Mouse (Mus musculus): ENCODE data around the gene Gm20532.

Gene Gm20532

DNA sequence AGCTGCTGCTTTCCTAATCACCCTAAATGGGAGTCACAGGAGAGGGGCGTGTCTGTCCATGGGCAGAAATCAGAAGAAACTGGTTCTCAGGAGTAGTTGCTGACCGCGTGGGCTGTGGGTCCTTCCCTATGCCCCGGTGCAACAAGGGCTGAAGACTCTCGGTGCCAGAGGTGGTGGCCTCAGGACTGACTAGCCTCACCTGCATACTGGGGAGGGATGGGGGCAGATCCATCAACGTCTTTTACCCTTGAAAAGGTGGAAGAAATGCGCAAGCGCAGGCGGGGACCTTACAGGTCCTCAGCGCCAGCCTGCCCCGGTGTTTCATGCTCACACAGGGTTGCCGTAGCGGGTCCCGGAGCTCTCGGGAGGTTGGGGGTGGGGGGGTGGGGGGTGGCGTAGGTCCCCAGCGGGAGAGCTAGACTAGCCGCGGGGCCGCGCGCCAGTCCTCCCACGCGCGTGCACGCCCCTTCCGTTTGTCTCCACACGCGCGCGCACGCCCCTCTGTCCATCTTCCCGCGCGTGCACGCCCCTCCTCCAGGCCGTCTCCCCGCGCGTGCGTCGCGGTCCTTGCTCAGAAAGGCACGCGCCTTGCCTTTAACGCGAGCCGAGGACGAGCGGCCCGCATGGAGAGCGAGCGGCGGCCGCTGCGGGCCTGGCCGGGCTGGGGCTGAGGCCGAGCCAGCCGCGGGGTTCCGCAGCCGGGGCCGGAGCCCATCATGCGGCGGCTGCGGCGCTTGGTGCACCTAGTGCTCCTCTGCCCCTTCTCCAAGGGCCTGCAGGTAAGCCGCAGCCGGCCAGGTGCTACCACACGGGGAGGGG is 41.7 kb downstream of the Gm20532 start, which contains the start of gene Fam69b:
Gene Fam69b (plus strand): TSS at position 537 of the 819 bp plus-strand sequence.
- DNase-seq, result peak; percentile 79

DNA sequence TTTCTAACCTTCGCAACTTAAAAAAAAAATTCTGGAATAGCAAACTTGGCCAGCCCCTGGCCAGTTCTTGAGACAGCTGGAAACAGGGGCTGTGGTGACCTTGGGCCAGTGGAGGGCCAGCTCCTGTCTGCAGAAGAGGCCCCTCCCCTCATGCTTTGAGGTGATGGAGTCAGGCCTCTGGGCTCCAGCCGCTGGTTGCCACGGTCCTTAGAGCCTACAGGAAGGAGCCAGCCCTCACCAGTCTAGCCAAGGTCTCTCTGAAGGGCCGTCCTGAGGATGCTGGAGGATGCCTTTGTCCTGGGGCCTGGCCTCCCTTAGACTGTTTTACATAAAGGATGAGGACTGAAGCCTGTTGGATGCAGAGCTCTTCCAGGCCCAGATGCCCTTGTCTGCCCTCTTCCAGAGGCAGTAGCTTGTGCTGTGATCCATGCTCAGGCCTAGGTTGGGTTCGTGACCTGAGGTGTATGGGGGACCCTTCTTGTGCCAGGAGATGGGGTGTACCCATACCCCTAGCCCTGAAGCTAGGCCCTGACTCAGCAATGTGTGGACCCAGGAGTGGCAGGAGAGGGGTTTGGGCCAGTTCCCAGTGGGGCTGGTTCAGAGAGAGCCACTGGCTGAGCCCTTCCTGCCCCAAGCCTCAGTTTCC is 42.5 kb downstream of the Gm20532 start:
- DNase-seq, result no peak

DNA sequence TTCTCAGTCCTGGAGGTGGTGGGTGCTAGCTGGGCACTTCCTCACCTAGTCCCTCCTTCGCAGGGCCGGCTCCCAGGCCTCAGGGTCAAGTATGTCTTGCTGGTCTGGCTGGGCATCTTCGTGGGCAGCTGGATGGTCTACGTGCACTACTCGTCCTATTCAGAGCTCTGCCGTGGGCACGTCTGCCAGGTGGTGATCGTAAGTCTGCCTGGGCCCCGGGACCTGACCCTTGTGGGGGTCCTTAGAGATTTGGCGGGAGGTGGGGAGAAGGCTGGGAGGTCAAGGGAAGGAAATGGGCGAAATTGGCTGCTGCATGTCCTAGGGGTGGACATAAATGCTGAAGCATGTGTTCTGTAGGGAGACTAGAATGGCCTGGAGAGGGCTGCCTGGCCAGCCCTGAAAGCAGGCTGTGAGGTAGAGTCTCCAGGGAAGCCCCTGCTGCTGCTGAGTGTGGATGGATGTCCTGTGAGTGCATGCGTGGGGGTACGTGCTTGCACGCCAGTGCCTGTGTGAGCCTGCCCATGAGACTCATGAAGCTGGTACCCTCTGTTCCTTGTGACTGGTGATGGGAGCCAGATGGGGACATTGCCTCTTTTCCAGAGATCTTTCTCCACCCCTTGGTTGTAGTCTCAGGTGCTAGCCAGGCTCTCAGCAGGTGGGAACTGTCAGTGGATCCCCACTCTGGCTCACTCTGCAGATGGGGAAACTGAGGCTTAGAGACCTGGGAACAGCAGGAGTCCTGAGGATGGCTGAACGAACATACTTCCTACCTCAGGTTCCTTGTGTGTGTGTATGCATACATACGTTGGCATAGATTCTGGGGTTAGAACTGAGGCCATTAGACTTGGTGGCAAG is 46.3 kb downstream of the Gm20532 start:
- no peak for DNase-seq

DNA sequence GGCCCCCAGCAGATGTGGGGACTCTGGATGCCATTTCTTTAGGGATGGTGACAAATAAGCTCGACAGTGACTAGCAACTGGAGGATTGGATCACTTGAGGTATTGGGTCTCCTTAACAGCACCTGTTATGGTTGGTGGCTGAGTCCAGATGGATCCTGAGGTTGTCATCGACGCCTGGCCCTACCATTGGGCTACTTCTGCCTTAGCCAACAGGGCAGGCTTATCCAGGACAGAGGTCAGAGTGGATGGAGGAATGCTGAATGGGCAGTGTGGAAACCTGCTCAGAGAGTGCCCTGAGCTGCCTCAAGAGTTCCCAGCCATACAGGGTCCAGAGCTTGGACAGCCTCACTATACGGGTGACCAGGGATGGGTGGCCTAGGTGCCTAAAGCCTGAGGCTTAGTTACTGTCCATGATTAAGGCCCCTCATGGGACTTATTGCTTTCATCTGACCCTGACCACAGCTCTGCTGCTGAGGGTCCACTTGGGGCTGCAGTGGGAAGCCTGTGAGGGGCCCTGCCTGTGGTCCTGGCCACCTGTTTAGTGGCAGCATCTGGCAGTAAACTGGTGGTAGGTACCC is 47.6 kb downstream of the Gm20532 start:
- DNase-seq, result no peak

DNA sequence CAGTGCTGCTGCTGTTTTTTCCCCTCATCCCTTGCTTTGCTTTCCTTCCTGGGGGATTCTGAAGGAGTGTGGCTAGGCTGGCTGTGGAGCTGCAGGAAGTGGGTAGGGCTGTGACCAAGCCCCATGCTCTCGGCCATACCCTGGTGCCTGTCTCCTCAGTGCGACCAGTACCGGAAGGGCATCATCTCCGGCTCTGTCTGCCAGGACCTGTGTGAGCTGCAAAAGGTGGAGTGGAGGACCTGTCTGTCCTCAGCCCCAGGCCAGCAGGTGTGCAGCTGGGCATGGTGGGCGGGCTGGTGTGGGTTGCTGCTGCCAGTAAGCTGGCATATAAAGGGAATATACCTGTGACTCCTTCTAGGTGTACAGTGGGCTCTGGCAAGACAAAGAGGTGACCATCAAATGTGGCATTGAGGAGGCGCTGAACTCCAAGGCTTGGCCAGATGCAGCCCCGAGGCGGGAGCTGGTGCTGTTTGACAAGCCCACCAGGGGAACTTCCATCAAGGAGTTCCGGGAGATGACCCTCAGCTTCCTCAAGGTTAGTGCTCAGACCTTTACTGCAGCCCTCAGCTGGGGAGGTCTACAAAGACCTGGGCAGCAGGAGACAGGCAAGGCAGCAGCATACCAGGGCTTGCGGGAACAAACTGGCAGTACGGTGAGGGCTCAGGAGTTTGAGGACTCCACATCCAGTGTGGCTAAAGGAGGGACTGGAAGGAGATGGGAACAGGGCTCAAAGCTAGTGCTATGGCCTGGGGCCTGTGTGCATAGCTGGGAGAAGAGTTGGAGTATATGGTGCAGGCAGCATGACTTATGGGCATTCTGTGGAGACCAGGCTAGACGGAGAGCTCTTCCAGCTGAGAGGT is 48.4 kb downstream of the Gm20532 start:
- DNase-seq, result no peak

DNA sequence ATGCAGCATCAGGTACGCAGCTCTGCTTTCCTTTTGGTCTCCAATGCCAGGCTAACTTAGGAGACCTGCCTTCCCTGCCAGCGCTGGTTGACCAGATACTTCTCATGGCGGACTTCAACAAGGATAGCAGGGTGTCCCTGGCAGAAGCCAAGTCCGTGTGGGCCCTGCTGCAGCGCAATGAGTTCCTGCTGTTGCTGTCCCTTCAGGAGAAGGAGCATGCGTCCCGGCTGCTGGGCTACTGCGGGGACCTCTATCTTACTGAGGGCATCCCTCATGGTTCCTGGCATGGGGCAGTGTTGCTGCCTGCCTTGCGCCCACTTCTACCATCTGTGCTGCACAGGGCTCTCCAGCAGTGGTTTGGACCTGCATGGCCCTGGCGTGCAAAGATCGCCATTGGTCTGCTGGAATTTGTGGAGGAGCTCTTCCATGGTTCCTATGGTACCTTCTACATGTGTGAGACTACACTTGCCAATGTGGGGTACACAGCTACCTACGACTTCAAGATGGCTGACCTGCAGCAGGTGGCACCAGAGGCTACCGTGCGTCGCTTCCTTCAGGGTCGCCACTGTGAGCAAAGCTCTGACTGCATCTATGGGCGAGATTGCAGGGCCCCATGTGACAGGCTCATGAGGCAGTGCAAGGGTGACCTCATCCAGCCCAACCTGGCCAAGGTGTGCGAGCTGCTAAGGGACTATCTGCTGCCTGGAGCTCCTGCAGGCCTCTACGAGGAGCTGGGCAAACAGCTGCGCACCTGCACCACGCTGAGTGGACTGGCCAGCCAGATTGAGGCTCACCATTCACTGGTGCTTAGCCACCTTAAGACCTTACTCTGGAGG is 49.3 kb downstream of the Gm20532 start:
- no peak for DNase-seq

DNA sequence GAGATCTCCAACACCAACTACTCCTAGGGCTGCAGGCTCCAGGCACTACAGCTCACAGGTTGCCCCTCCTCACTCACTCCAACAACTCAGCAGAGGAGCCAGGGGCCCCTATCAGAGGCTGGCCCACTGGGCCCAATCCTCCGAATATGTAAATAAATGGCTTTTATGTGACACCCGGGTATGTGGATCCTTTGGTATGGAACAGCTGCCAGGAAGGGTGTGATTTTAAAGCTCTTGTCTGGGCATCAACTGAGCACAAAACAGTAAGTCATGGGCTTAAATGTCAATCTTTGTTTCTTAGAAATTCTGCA is 49.8 kb downstream of the Gm20532 start:
- DNase-seq, result no peak

DNA sequence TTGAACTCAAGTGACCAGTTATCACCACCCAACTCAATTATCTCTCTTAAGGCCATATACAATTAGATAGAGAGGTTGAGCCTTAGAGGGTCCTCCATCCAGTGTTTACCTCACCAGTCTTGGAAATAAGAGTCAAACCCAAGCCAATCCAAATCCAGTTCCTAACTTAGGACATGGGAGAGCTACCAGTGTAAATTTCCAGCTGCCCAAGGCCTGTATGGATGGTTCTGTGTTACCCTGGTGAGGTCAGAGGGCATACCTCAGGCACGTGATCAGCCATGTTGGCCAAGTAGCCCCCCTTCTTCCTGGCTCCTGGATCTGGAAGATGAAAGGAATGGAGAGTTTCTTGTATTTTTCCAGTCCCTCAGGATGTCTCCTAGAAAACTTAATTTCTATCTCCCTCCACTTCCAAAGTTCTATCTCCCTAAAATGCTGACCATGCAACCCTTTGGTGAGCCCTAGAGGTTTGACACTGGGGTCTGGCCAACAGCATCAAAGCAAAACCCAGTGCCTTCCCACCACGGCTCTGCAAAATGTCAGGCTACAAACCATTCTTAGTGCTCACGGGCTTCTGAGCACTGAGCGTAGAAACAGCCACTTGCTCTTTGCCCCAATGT is 51.0 kb downstream of the Gm20532 start:
- DNase-seq, result no peak

DNA sequence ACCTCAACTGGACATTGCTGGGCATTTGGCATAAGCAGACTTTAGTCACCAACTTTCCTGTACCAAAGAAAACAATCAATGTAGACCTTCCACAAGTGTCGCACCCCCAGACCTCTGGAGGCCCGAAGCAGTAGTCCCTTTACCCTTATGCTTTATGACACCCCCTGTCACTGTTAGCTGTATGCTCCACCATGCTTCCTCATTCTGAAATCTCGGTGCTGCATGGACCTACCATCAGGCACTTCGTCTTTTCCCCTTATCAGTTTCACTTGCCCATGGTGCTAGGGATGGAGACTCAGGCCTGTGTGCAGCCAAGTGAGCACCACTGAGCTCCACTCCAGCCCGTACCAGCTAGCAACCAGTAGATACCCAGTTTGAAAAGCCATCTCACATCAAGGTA is 51.6 kb downstream of the Gm20532 start:
- DNase-seq, result no peak

DNA sequence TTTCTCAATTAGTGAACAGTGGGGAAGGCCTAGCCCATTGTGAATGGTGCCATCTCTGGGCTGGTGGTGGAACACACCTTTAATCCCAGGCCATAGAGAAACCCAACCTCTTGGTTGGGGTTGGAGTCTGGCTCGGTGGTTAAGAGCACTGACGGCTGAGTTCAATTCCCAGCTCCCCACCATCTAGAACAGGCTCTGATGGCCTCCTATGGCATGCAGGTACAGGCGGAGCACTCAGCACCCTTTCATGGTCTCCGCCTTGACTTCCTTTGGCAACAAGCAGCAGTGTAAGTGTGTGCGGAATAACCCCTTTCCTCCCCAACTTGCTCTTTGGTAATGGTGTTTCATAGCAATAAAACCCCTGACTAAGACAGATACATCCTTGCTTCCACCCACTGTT is 52.1 kb downstream of the Gm20532 start:
- DNase-seq, result no peak

DNA sequence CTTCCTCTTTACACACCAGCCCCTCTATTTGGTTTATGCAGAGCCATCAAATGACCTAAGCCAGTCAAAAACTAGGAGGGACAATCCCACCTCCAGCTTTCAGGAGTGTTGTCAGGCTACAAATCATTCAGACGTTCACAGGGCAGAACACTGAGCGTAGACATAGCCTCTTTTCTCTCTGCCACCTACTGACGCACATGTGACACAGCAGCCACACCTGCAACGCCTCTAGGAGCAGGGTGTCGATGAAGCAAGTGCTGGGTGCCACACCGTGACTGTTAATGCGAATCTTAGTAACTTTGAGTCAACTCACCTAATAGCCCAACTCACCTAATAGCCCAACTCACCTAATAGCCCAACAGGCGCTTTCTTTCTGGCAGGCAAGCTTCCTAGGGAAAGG is 52.6 kb downstream of the Gm20532 start:
- DNase-seq, result peak; percentile 75

DNA sequence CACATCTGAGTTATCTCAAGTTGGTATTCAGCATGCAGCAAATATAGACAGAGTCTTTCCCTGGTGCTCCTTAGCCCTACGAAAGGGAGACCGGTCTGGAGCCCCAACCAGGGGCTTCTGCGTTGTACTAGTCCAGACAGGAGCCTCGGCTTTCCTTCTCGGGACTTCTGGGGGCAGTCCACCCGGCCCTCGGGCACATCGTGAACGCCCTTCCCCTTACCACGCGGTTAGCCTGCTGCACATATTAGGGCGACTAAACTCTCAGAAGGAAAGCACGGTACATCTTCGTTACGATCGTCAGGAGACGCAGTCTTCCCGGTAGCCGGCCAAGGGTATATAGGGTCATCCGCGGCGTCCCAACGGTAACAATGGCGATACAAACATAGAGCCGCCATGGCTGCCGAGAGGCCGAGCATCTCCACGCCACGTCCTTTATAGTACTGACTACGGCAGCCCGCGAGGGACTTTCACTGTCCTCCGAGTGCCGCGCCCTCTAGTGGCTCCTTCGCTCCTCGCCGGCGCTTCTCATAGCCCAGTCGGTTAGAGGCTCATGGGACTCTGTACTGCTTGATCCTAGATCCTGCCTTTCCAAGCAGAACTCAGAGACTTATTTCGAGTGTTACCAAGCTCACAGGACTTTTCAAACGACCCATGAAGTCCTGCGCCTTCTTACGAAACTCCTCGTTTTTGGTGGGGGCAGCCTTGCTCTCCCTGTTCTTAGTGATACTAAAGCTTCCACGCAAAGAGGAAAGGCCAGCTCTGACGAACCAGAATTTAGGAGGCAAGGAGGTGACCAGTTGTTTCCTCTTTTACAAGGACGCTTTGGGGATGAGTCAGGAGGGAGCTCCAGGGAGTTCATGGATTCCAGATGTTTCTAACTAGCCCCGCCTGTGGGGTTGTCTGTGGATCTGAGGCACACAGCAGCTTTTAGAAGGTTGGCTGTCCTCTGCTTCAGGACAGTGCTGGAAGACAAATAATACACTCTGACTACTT is 53.7 kb downstream of the Gm20532 start:
- DNase-seq, result peak; percentile 96

DNA sequence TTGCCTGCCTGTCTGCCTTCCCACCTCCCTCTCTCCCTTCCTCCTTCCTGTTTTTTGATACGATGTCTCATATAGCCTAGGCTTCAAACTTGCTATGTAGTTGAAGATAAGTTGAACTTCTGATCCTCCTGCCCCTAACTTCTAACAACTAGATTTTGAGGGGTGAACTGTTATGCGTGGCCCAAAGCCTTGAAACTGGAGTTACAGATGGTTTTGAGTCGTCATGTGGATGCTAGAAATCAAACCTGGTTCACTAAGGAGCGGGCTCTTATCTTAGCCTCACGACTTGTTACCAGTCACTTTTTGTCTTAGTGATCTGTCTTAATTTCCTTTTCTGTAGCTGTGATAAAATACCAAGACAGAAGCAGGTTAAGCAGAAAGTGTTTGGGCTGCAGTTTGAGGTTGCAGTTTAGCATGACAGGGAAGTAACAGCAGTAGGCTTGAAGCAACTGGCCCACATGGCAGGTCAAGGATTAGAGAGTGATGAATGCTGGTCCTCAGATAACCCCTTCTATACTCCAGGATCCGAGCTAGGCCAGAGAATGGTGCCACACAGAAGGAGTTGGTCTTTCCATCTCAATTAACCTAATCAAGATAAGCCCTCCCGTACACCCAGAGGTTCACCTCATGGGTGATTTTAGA is 54.7 kb downstream of the Gm20532 start:
- no peak for DNase-seq

DNA sequence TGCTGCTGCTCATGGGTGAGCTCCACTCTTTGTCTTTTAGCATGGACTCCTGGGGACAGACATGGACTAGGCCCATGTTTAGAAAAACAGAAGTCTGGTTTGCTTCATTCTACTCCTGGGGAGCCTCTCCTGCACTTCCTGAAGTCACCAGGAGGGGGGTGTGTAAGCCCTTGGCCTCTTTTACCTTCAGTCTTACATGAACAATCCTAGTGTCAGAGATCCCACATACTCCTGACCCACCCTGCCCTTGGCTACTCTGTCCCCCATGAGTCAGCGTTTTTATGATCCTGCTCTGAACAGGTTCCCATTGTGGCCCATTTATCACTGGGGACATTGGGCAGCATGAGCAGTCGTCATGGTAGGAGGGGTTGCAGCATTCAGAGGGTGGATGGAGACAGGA is 57.5 kb downstream of the Gm20532 start:
- DNase-seq, result peak; percentile 56

DNA sequence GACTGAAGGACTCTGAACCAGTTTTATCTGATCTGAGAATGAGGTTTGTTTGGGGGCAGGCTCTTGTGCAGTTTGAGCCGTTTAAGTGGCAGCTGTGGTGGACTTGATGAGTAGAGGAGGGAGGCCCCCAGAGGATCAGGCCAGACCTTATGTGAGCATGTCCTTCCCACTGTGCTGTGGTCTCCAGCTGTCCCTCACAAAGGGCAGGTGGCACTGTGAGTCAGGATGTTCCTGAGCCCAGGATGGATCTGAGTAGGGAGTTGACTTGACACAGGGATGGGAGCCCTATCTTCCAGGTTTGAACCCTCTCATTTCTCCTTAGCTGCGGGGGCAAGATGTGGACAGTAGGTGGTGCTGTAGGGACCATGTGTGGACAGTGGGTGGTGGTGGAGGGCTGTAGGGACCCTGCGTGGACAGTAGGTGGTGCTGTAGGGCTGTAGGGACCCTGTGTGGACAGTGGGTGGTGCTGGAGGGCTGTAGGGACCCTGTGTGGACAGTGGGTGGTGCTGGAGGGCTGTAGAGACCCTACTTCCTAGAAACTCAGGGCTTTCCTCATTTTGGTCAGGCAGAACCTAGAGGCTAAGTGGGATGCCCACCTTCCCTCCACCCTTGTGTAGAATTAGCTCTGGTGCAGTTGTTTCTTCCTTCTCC is 60.3 kb downstream of the Gm20532 start:
- DNase-seq, result peak; percentile 80

DNA sequence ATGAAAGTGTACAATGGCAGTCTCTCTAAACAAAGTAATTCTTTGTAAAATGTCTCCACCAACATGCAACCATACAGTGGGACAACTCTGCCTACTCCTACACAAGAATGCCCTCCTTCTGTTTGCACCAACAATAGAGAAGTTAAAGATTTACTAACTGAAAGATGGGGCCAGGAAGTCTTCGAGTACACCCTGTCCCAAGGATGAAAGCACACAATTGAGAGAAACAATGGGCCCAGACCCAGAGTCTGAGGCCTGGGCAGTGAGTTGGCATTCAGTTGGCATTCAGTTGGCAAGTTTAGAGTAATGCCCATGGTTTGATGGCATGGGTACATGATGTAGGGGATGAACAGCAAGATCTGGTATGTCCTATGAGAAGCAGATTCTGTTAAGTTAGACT is 68.2 kb downstream of the Gm20532 start:
- no peak for DNase-seq

DNA sequence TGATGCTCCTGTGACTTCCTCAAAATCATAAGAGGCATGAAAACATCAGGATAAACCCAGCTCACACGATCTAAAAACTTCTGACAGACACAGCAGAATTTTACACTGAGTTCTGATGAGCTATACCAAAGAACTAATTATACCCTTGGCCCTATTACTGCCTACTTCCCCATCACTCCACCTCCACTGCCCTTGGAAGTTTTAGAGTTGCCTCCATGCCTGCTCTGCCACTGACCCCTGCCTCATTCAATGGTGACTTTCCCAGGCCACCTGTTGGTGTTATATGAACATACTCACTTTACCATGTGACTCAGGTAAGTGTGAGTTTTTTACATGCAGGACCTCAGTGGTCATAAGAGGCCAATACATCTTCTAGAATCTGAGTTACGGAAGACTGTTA is 71.0 kb downstream of the Gm20532 start:
- no peak for DNase-seq

DNA sequence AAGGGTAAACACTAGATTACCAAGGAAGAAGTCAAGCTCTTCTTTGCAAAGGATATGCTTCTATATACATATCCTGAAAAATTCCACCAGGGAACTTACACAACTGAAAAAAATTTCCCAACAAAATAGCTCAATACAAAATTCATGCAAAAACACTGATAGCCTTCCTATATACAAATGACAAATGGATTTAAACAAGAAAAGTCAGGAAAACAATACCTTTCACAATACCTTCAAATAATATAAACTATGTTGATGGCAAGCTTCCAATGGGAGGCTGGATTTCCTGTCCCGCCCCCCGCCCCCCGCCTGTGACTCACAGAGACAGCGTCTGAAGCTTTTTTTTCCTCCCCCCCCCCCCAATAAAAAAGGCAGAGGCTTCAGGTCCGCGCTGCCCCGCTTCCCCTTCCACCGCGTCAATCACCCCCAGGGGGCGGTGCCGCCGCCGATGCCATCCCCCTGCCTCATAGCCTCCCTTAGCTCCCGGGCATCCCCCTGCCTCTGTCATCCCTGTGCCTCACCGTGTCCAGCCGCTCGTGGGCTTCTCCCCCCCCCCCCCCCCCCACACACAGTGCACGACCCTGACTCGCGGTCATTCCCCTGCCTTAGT is 74.8 kb downstream of the Gm20532 start:
- peak; percentile 45 for DNase-seq
